Mouse (Mus musculus): ENCODE results near the gene Dbp. TPM values are rescaled to one million over a fixed set of nuclear protein-coding genes. Genes with fewer than 3 reads are reported as not detected.
A peak's percentile ranks its signal among the peaks of the same experiment; 100 is the strongest.

Dbp gene
- polyA plus RNA-seq, 1 experiment from 2014 or later = 73.2 TPM

DNA sequence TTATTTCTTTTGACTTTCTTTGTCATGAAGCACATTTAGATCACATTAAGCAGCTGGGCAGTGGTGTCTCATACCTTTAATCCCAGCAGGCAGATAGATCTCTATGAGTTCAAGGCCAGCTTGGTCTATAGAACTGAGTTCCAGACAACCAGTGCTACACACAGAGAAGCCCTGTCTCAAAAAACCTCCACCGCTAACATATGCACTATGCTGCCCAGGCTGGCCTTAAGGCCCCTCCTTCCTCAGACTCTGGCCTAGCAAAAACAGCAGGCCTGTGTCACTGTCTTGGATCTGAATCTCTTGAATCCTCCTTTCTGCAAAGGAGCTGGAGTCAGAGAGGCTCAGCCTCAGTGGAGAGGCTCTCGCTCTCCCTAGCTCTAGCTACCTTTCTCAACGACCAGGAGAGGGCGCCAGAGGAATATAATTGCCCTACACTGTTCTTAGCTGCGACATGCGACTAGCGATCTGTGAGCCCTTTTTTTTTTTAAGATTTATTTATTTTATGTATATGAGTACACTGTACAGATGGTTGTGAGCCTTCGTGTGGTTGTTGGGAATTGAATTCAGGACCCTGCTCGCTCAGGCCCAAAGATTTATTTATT, 34.4 kb downstream of the Dbp start:
- POLR2A ChIA-PET = no interaction called here
- TF ChIP-seq CTCF (IDR thresholded peaks at IDR 0.05) = peak; percentile 63
- DNase-seq (ENCODE audit: low read depth, low spot score) (no peak), ATAC-seq (no peak)
- CTCF ChIA-PET = interaction anchor here (0.9 to 1.8 kb wide), 11 partner anchors 10 to 194 kb away, joined by 3 to 28 read pairs (median 4); partner anchors contain the start of genes Cyth2, Kdelr1, Lmtk3 and Sphk2
- in situ Hi-C loops (cut with MboI; ENCODE audit: low pct_unique_long_range_greater_than_20kb) = loop anchor here (5.0 kb wide), 2 partner anchors 63 to 188 kb away; no protein-coding TSS in a partner anchor
- H3K27me3 ChIP-seq = no peaks in the 10 kb centered on the region

GRCm38 (mm10) chr7:45739820-45740219, 34.9 kb downstream of the Dbp start:
- no peak for TF ChIP-seq CTCF (IDR thresholded peaks at IDR 0.05)
- POLR2A ChIA-PET = no interaction called here
- DNase-seq (ENCODE audit: low read depth, low spot score) = no peak
- CTCF ChIA-PET = interaction anchor here (0.9 to 1.8 kb wide), 11 partner anchors 9 to 193 kb away, joined by 3 to 28 read pairs (median 4); partner anchors contain the start of genes Cyth2, Kdelr1, Lmtk3 and Sphk2
- H3K27me3 ChIP-seq = no peaks in the 10 kb centered on the region
- in situ Hi-C loops (cut with MboI; ENCODE audit: low pct_unique_long_range_greater_than_20kb) = loop anchor here (5.0 kb wide), 2 partner anchors 62 to 187 kb away; no protein-coding TSS in a partner anchor
- no peak for ATAC-seq

GRCm38 (mm10) chr7:45741308-45741707, 36.4 kb downstream of the Dbp start:
- ChIA-PET POLR2A (interaction anchor here (1.3 kb wide), 1 partner anchor 44 kb away, joined by 3 read pairs; the partner anchor contains the start of gene Sult2b1), CTCF (interaction anchor here (1.1 to 3.1 kb wide), 2 partner anchors 13 to 59 kb away, joined by 3 to 39 read pairs; no protein-coding TSS in a partner anchor)
- ATAC-seq = no peak
- in situ Hi-C loops (cut with MboI; ENCODE audit: low pct_unique_long_range_greater_than_20kb) = no loop called here
- no peaks in the 10 kb centered on the region for H3K27me3 ChIP-seq
- DNase-seq (ENCODE audit: low read depth, low spot score) = no peak
- no peak for TF ChIP-seq CTCF (IDR thresholded peaks at IDR 0.05)

- DNase-seq (ENCODE audit: low read depth, low spot score) (no peak), ATAC-seq (no peak)
- POLR2A ChIA-PET = interaction anchor here (1.3 to 1.4 kb wide), 2 partner anchors 43 to 59 kb away, joined by 3 to 4 read pairs; partner anchors contain the start of gene Sult2b1
- in situ Hi-C loops (cut with MboI; ENCODE audit: low pct_unique_long_range_greater_than_20kb) = no loop called here
- no peak for TF ChIP-seq CTCF (IDR thresholded peaks at IDR 0.05)
- no peaks in the 10 kb centered on the region for H3K27me3 ChIP-seq
- CTCF ChIA-PET = interaction anchor here (1.1 to 3.1 kb wide), 2 partner anchors 13 to 59 kb away, joined by 3 to 39 read pairs; no protein-coding TSS in a partner anchor
Measured at GRCm38 (mm10) chr7:45741777-45742176, 36.9 kb downstream of the Dbp start.

DNA sequence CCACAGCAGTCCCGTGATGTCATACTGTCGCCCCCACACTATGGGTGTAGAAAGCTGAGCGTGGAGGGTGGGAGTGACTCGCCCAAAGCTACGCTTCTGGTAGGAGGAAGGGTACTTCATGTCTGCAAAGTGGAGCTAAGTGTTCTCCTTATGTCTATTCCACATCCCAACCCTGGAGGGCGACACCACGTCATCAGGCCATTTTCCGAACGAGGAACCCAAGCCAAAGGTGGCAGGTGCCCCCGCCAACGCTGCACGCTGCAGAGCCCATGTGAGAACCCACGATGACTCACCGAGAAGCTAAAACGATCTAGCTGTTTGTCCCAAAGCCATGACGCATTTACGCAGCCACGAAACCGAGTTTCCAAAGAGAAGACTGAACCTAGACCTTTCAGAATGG, 37.5 kb downstream of the Dbp start:
- ChIA-PET POLR2A (interaction anchor here (0.6 to 1.4 kb wide), 4 partner anchors 43 to 342 kb away, joined by 3 to 4 read pairs (median 4); partner anchors contain the start of gene Sult2b1), CTCF (interaction anchor here (1.1 to 3.1 kb wide), 2 partner anchors 12 to 58 kb away, joined by 3 to 39 read pairs; no protein-coding TSS in a partner anchor)
- H3K27me3 ChIP-seq = no peaks in the 10 kb centered on the region
- DNase-seq (ENCODE audit: low read depth, low spot score) (no peak), ATAC-seq (peak; percentile 39)
- in situ Hi-C loops (cut with MboI; ENCODE audit: low pct_unique_long_range_greater_than_20kb) = no loop called here
- TF ChIP-seq CTCF (IDR thresholded peaks at IDR 0.05) = peak; percentile 59

GRCm38 (mm10) chr7:45744387-45744786, 39.5 kb downstream of the Dbp start:
- DNase-seq (ENCODE audit: low read depth, low spot score) = peak; percentile 44
- CTCF ChIA-PET = interaction anchor here (1.5 to 4.6 kb wide), 2 partner anchors 10 to 57 kb away, joined by 7 to 29 read pairs; no protein-coding TSS in a partner anchor
- ATAC-seq = peak; percentile 39
- in situ Hi-C loops (cut with MboI; ENCODE audit: low pct_unique_long_range_greater_than_20kb) = no loop called here
- no peak for TF ChIP-seq CTCF (IDR thresholded peaks at IDR 0.05)
- POLR2A ChIA-PET = interaction anchor here (1.2 kb wide), 1 partner anchor 9 kb away, joined by 3 read pairs; no protein-coding TSS in a partner anchor
- H3K27me3 ChIP-seq = no peaks in the 10 kb centered on the region

DNA sequence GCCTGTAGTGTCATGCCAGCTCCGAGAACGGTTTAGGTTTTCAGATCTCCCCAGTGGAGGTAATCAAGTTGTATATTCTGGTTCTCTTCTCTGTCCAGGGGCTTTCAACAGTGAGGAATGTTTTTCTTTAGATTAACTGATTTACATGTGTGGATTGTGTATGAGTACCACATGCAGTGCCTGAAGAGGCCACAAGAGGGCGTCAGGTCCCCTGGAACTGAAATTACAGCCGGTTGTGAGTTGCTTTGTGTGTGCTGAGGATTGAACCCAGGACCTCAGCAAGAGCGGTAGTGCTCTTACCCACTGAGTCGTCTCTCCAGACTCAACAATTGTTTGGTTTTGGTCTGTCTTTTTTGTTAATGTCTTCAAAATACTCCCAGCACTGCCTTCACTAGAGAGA, 41.6 kb downstream of the Dbp start:
- TF ChIP-seq CTCF (IDR thresholded peaks at IDR 0.05) = peak; percentile 76
- CTCF ChIA-PET = interaction anchor here (0.8 to 4.6 kb wide), 5 partner anchors 23 to 263 kb away, joined by 3 to 29 read pairs (median 3); no protein-coding TSS in a partner anchor
- in situ Hi-C loops (cut with MboI; ENCODE audit: low pct_unique_long_range_greater_than_20kb) = no loop called here
- ATAC-seq (no peak), DNase-seq (ENCODE audit: low read depth, low spot score) (no peak)
- POLR2A ChIA-PET = no interaction called here
- H3K27me3 ChIP-seq = no peaks in the 10 kb centered on the region

- in situ Hi-C loops (cut with MboI; ENCODE audit: low pct_unique_long_range_greater_than_20kb) = no loop called here
- ATAC-seq = no peak
- H3K27me3 ChIP-seq = no peaks in the 10 kb centered on the region
- ChIA-PET POLR2A (no interaction called here), CTCF (interaction anchor here (0.8 to 4.6 kb wide), 3 partner anchors 38 to 187 kb away, joined by 3 to 29 read pairs (median 3); no protein-coding TSS in a partner anchor)
- no peak for TF ChIP-seq CTCF (IDR thresholded peaks at IDR 0.05)
- DNase-seq (ENCODE audit: low read depth, low spot score) = no peak
Measured at GRCm38 (mm10) chr7:45747450-45747849, 42.6 kb downstream of the Dbp start.

DNA sequence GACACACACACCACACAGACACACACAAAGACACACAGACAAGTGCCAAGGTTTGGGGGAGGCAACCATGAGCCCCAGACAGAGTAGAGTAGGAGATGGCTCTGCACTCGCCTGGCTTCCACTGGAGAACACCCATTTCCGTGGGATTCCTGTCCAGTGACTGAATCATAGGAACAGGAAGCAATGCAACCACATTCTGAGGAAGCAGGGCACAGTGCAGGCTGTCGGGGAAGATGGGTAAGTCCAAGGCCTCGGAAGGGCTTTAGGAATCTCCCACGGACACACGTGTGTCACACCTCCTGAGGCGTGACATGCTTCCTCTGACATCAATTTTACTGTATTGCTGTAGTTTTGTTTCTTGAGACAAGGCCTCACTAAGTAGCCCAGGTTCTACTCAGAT, 43.2 kb downstream of the Dbp start:
- ChIA-PET POLR2A (no interaction called here), CTCF (interaction anchor here (1.4 to 4.6 kb wide), 2 partner anchors 9 to 53 kb away, joined by 4 to 29 read pairs; no protein-coding TSS in a partner anchor)
- DNase-seq (ENCODE audit: low read depth, low spot score) (no peak), ATAC-seq (no peak)
- TF ChIP-seq CTCF (IDR thresholded peaks at IDR 0.05) = no peak
- H3K27me3 ChIP-seq = no peaks in the 10 kb centered on the region
- in situ Hi-C loops (cut with MboI; ENCODE audit: low pct_unique_long_range_greater_than_20kb) = no loop called here

- H3K27me3 ChIP-seq = no peaks in the 10 kb centered on the region
- no peak for TF ChIP-seq CTCF (IDR thresholded peaks at IDR 0.05)
- in situ Hi-C loops (cut with MboI; ENCODE audit: low pct_unique_long_range_greater_than_20kb) = no loop called here
- POLR2A ChIA-PET = no interaction called here
- no peak for ATAC-seq
- no peak for DNase-seq (ENCODE audit: low read depth, low spot score)
- CTCF ChIA-PET = interaction anchor here (1.4 to 1.9 kb wide), 2 partner anchors 10 to 52 kb away, joined by 4 to 5 read pairs; no protein-coding TSS in a partner anchor
Measured at GRCm38 (mm10) chr7:45749401-45749800, 44.5 kb downstream of the Dbp start.

DNA sequence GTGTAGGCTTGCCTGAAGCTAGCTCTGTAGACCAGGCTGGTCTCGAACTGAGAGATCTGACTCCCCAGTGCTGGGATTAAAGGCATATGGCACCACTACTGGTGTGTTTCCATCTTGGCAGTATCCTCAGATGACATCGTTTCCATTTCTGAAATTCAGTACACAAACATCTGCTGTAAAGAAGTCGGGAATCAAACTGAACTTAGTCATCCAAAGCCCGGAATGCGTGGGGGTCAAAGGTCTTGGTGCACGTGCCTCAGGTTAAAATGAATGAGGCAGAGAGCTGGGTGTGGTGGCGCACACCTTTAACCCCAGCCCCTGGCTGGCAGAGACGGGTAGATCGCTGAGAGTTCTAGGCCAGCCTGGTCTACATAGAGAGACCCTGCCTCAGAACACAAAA, 45.3 kb downstream of the Dbp start:
- ChIA-PET CTCF (interaction anchor here (0.7 to 1.9 kb wide), 2 partner anchors 11 to 51 kb away, joined by 3 to 5 read pairs; no protein-coding TSS in a partner anchor), POLR2A (no interaction called here)
- in situ Hi-C loops (cut with MboI; ENCODE audit: low pct_unique_long_range_greater_than_20kb) = no loop called here
- ATAC-seq (no peak), DNase-seq (ENCODE audit: low read depth, low spot score) (no peak)
- TF ChIP-seq CTCF (IDR thresholded peaks at IDR 0.05) = no peak
- no peaks in the 10 kb centered on the region for H3K27me3 ChIP-seq
